Mouse (Mus musculus): Measurements from ENCODE around the gene Klf13. TPM values are rescaled to one million over a fixed set of nuclear protein-coding genes. Genes with fewer than 3 reads are reported as not detected.

Gene Klf13
- total and polyA plus RNA-seq, 2 experiments from 2014 or later = 32.0 TPM

GRCm38 (mm10) chr7:63977631-63978030 is 38.9 kb upstream of the Klf13 start:
- TF ChIP-seq CTCF (IDR thresholded peaks at IDR 0.05; ENCODE audit: low read depth) = no peak
- ATAC-seq = no peak
- H3K4me3 ChIP-seq (ENCODE audit: low read depth, low read length) = no peak overlapping the region
- no peaks in the 10 kb centered on the region for H3K4me1 ChIP-seq (ENCODE audit: insufficient read depth)
- H3K27ac ChIP-seq (ENCODE audit: low read depth, low read length) = no peak overlapping the region
- WGBS = 93% methylated on average over 4 of the region's 4 CpGs
- H3K9me3 ChIP-seq (ENCODE audit: low read length) = no peaks in the 10 kb centered on the region
- no peak overlapping the region for H3K9ac ChIP-seq
- no peak for DNase-seq
- H3K27me3 ChIP-seq (ENCODE audit: insufficient read depth, low read length) = no peaks in the 10 kb centered on the region
- no peaks in the 10 kb centered on the region for H3K36me3 ChIP-seq (ENCODE audit: insufficient read depth)
- H3K4me2 ChIP-seq (ENCODE audit: low read depth) = no peak overlapping the region

GRCm38 (mm10) chr7:63970986-63971385 is 32.3 kb upstream of the Klf13 start:
- no peak overlapping the region for H3K9ac ChIP-seq
- ATAC-seq (no peak), DNase-seq (no peak)
- no peaks in the 10 kb centered on the region for H3K36me3 ChIP-seq (ENCODE audit: insufficient read depth)
- WGBS = 62% methylated on average over 4 of the region's 4 CpGs
- H3K27ac ChIP-seq (ENCODE audit: low read depth, low read length) = no peak overlapping the region
- no peak overlapping the region for H3K4me2 ChIP-seq (ENCODE audit: low read depth)
- no peaks in the 10 kb centered on the region for H3K9me3 ChIP-seq (ENCODE audit: low read length)
- no peaks in the 10 kb centered on the region for H3K27me3 ChIP-seq (ENCODE audit: insufficient read depth, low read length)
- H3K4me3 ChIP-seq (ENCODE audit: low read depth, low read length) = no peak overlapping the region
- no peak for TF ChIP-seq CTCF (IDR thresholded peaks at IDR 0.05; ENCODE audit: low read depth)
- H3K4me1 ChIP-seq (ENCODE audit: insufficient read depth) = no peaks in the 10 kb centered on the region

GRCm38 (mm10) chr7:63969941-63970340 is 31.2 kb upstream of the Klf13 start:
- DNase-seq (no peak), ATAC-seq (no peak)
- no peaks in the 10 kb centered on the region for H3K36me3 ChIP-seq (ENCODE audit: insufficient read depth)
- H3K4me2 ChIP-seq (ENCODE audit: low read depth) = no peak overlapping the region
- TF ChIP-seq CTCF (IDR thresholded peaks at IDR 0.05; ENCODE audit: low read depth) = no peak
- WGBS = 68% methylated on average over 3 of the region's 3 CpGs
- H3K9ac ChIP-seq = no peak overlapping the region
- H3K27me3 ChIP-seq (ENCODE audit: insufficient read depth, low read length) = no peaks in the 10 kb centered on the region
- no peak overlapping the region for H3K27ac ChIP-seq (ENCODE audit: low read depth, low read length)
- no peaks in the 10 kb centered on the region for H3K9me3 ChIP-seq (ENCODE audit: low read length)
- H3K4me3 ChIP-seq (ENCODE audit: low read depth, low read length) = no peak overlapping the region
- H3K4me1 ChIP-seq (ENCODE audit: insufficient read depth) = no peaks in the 10 kb centered on the region

GRCm38 (mm10) chr7:63965635-63966418 is 27.1 kb upstream of the Klf13 start:
- Histone ChIP-seq H3K9ac (no peak overlapping the region), H3K9me3 (ENCODE audit: low read length) (no peaks in the 10 kb centered on the region), H3K27ac (ENCODE audit: low read depth, low read length) (peak overlapping the region; percentile 66), H3K4me1 (ENCODE audit: insufficient read depth) (no peaks in the 10 kb centered on the region), H3K4me2 (ENCODE audit: low read depth) (no peak overlapping the region), H3K27me3 (ENCODE audit: insufficient read depth, low read length) (no peaks in the 10 kb centered on the region), H3K4me3 (ENCODE audit: low read depth, low read length) (no peak overlapping the region), H3K36me3 (ENCODE audit: insufficient read depth) (no peaks in the 10 kb centered on the region)
- 80% methylated on average over 5 of the region's 5 CpGs for WGBS
- ATAC-seq (no peak), DNase-seq (no peak)
- no peak for TF ChIP-seq CTCF (IDR thresholded peaks at IDR 0.05; ENCODE audit: low read depth)

GRCm38 (mm10) chr7:63965135-63965534 is 26.4 kb upstream of the Klf13 start:
- WGBS = 40% methylated on average over 2 of the region's 2 CpGs
- Histone ChIP-seq H3K36me3 (ENCODE audit: insufficient read depth) (no peaks in the 10 kb centered on the region), H3K4me3 (ENCODE audit: low read depth, low read length) (no peak overlapping the region), H3K9me3 (ENCODE audit: low read length) (no peaks in the 10 kb centered on the region), H3K9ac (no peak overlapping the region), H3K27ac (ENCODE audit: low read depth, low read length) (peak overlapping the region; percentile 66), H3K4me1 (ENCODE audit: insufficient read depth) (no peaks in the 10 kb centered on the region), H3K27me3 (ENCODE audit: insufficient read depth, low read length) (no peaks in the 10 kb centered on the region), H3K4me2 (ENCODE audit: low read depth) (no peak overlapping the region)
- peak; percentile 76 for DNase-seq
- peak; percentile 97 for ATAC-seq
- peak; percentile 53 for TF ChIP-seq CTCF (IDR thresholded peaks at IDR 0.05; ENCODE audit: low read depth)

- no peaks in the 10 kb centered on the region for H3K9me3 ChIP-seq (ENCODE audit: low read length)
- WGBS = 80% methylated on average over 6 of the region's 6 CpGs
- no peak overlapping the region for H3K9ac ChIP-seq
- no peak overlapping the region for H3K4me3 ChIP-seq (ENCODE audit: low read depth, low read length)
- H3K27me3 ChIP-seq (ENCODE audit: insufficient read depth, low read length) = no peaks in the 10 kb centered on the region
- DNase-seq (no peak), ATAC-seq (no peak)
- no peaks in the 10 kb centered on the region for H3K4me1 ChIP-seq (ENCODE audit: insufficient read depth)
- H3K36me3 ChIP-seq (ENCODE audit: insufficient read depth) = no peaks in the 10 kb centered on the region
- no peak overlapping the region for H3K4me2 ChIP-seq (ENCODE audit: low read depth)
- no peak overlapping the region for H3K27ac ChIP-seq (ENCODE audit: low read depth, low read length)
- no peak for TF ChIP-seq CTCF (IDR thresholded peaks at IDR 0.05; ENCODE audit: low read depth)
These were observed 25.4 kb upstream of the Klf13 start for GRCm38 (mm10) chr7:63964121-63964520.

- no peak for DNase-seq
- no peak overlapping the region for H3K27ac ChIP-seq (ENCODE audit: low read depth, low read length)
- ATAC-seq = no peak
- no peak overlapping the region for H3K4me3 ChIP-seq (ENCODE audit: low read depth, low read length)
- H3K9ac ChIP-seq = no peak overlapping the region
- H3K9me3 ChIP-seq (ENCODE audit: low read length) = no peaks in the 10 kb centered on the region
- no peaks in the 10 kb centered on the region for H3K27me3 ChIP-seq (ENCODE audit: insufficient read depth, low read length)
- 75% methylated on average over 5 of the region's 5 CpGs for WGBS
- peaks cover 4% of the 10 kb centered on the region for H3K4me1 ChIP-seq (ENCODE audit: insufficient read depth)
- no peak overlapping the region for H3K4me2 ChIP-seq (ENCODE audit: low read depth)
- H3K36me3 ChIP-seq (ENCODE audit: insufficient read depth) = no peaks in the 10 kb centered on the region
- no peak for TF ChIP-seq CTCF (IDR thresholded peaks at IDR 0.05; ENCODE audit: low read depth)
These were observed 24.9 kb upstream of the Klf13 start for GRCm38 (mm10) chr7:63963632-63964031.

All from forebrain, postnatal 0 days (tissue).